Mouse (Mus musculus) ES-Bruce4 (cell line): ENCODE measurements around the gene Zeb2.

Experiments
- CTCF ChIP-seq: IDR thresholded peaks from one replicate; pipeline ENCODE4 v1.8.1; 2011; ENCODE audit warnings: low read depth, low read length
- EP300 ChIP-seq: IDR thresholded peaks from 2 replicates; pipeline ENCODE4 v1.6.1; 2011; ENCODE audit warnings: low read depth, low read length; ENCODE audit not compliant: insufficient read depth
- POLR2A ChIP-seq: IDR thresholded peaks from one replicate; pipeline ENCODE4 v1.8.1; 2011; ENCODE audit warnings: low read length; ENCODE audit not compliant: insufficient read depth

DNA sequence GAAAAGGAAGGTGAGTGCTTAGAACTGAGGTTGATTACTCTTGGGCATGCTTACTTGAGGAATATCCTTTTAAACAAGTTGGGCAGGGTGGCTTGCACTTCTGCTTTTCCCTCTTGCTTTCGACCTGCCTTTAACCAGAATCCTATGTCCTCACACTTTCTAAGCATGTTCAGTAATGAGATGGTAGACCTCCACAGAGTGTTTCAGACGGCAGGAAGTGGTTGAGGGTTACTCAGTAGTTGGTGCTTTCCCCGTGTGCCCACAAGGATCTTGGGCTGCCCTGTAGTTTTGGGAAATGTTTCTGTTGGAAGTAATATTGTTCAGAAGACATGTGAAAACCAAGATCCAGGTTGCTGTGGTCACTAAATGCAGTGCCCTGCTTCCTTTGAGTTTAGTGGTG is 135.5 kb downstream of the Zeb2 start:
- no peak for TF ChIP-seq EP300
- TF ChIP-seq CTCF, result no peak
- TF ChIP-seq POLR2A, result no peak
